Mouse (Mus musculus): ENCODE results near the gene Gm11060. TPM values are rescaled to one million over a fixed set of nuclear protein-coding genes. Genes with fewer than 3 reads are reported as not detected.

Gene Gm11060
- polyA plus RNA-seq, 1 experiment, result not detected

DNA sequence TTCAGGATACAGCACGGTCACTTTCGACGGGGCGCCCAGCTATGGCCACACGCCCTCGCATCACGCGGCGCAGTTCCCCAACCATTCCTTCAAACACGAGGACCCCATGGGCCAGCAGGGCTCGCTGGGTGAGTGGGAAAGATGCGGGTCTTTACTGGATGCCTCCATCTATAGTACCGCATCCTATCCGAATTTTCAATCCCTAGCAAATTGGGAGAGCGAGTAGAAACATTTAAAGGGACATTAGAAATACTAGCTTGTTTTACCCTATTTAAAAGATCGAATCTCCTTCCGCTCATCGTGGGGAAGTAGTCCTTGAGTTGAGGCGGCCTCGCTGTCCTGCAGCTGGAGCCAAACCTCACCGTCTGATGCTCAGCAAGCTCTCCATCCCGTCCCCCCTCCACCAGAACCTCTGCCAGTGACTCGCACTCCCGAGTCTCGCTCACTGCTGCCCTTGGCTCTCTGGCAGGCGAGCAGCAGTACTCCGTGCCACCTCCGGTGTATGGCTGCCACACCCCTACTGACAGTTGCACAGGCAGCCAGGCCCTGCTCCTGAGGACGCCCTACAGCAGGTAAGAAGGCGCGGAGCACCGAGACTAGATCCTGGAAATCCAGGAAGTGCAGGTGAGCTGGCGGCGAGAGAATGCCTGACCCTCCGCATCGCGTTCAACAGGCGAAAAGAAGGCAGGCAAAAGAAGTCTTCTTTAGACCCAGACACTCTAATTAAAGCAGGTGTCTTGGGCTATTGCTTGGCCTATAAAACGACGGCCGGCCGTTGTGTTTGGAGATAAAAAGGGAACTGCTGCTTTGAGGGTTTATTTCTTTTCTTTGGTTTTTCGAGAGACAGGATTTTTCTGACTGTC, 41.3 kb downstream of the Gm11060 start:
- TF ChIP-seq CTCF (IDR thresholded peaks at IDR 0.05; ENCODE audit: low read depth, low read length), result no peak
- TF ChIP-seq POLR2A (IDR thresholded peaks at IDR 0.05; ENCODE audit: borderline replicate concordance, low read depth, low read length), result no peak
- no peaks in the 10 kb centered on the region for H3K4me1 ChIP-seq (ENCODE audit: control insufficient read depth, insufficient read depth, low read length)
- no peak overlapping the region for H3K27ac ChIP-seq (ENCODE audit: insufficient read depth, low read depth, low read length)
- no peak overlapping the region for H3K4me3 ChIP-seq (ENCODE audit: insufficient read depth, low read length)

DNA sequence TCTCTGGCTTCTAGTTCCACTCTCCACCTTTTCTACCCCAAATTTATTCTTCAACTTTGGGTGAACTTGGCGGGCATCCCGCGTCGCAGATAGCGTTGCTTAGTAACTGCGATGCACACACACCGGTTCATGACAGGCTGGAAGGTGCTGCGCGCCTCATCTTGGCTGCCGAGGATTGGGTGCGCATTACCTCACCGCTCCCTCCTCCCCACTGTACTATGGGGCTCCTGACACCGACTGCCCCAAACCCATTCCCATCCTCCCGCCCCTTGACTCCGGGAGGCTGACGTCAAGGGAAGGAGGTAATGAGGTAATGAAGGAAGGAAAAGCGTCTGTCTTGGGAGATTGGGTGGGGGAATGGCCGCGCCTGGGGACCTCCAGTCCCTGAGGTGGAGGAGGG, 42.5 kb downstream of the Gm11060 start:
- Histone ChIP-seq H3K4me3 (ENCODE audit: insufficient read depth, low read length) (no peak overlapping the region), H3K27ac (ENCODE audit: insufficient read depth, low read depth, low read length) (no peak overlapping the region), H3K4me1 (ENCODE audit: control insufficient read depth, insufficient read depth, low read length) (no peaks in the 10 kb centered on the region)
- no peak for TF ChIP-seq CTCF (IDR thresholded peaks at IDR 0.05; ENCODE audit: low read depth, low read length)

DNA sequence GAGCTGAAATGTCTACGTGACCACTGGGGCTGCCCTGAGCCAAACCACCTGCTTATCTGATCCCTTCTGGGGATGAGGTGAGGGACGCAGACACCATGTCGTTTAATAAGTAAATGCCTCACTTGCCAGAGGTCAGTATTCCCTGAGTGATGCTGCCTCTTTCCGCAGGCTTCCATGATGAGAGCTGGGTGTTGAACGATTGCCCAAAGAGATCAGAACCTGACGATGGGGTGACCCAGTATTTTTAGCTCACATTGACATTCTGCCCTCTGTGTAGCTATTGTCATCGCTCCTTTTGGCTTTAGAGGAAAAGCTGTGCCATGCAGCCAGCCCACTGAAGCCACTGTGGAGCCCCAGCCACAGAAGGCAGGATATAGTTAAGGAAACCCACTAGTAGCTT, 47.7 kb downstream of the Gm11060 start:
- no peak for TF ChIP-seq CTCF (IDR thresholded peaks at IDR 0.05; ENCODE audit: low read depth, low read length)
- no peak for TF ChIP-seq POLR2A (IDR thresholded peaks at IDR 0.05; ENCODE audit: borderline replicate concordance, low read depth, low read length)
- no peak overlapping the region for H3K4me3 ChIP-seq (ENCODE audit: insufficient read depth, low read length)
- H3K27ac ChIP-seq (ENCODE audit: insufficient read depth, low read depth, low read length), result no peak overlapping the region
- no peaks in the 10 kb centered on the region for H3K4me1 ChIP-seq (ENCODE audit: control insufficient read depth, insufficient read depth, low read length)

DNA sequence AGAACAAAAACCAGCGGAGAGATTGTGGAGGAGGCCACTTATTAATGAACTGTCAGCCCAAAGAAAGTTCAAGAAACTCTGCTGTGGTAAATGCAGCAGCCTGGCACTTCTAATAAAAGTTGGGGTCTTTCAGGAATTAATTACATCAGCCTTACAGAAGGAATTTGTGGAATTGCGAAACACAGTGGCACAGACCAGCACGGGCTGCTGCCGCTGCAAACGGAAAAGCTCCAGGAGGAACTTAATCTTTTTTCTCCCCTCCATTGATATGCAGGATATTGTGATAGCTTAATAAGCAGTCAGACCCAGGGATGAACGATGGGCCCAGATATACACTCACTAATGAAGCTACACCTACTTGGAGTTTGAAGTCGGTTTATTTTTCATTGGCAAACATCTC, 49.6 kb downstream of the Gm11060 start:
- Histone ChIP-seq H3K4me3 (ENCODE audit: insufficient read depth, low read length) (no peak overlapping the region), H3K27ac (ENCODE audit: insufficient read depth, low read depth, low read length) (no peak overlapping the region), H3K4me1 (ENCODE audit: control insufficient read depth, insufficient read depth, low read length) (no peaks in the 10 kb centered on the region)
- no peak for TF ChIP-seq CTCF (IDR thresholded peaks at IDR 0.05; ENCODE audit: low read depth, low read length)
- no peak for TF ChIP-seq POLR2A (IDR thresholded peaks at IDR 0.05; ENCODE audit: borderline replicate concordance, low read depth, low read length)

Other genes starting within 250 kb of the Gm11060 start
- 0.47 and 0.84 TPM in 2 replicates for gene Prrg4, start 242.1 kb upstream of the Gm11060 start, polyA plus RNA-seq (2012; ENCODE audit: insufficient read depth, insufficient read length, missing spikeins)
- gene Ccdc73, start 224.2 kb upstream of the Gm11060 start, polyA plus RNA-seq (2012; ENCODE audit: insufficient read depth, insufficient read length, missing spikeins), result 6.3 and 16.9 TPM in 2 replicates
- gene Eif3m, start 74.9 kb upstream of the Gm11060 start, polyA plus RNA-seq (2012; ENCODE audit: insufficient read depth, insufficient read length, missing spikeins), result 158 and 169 TPM in 2 replicates
- not detected in 2 replicates for gene Wt1, start 34.5 kb downstream of the Gm11060 start, polyA plus RNA-seq (2012; ENCODE audit: insufficient read depth, insufficient read length, missing spikeins)
- gene Them7, start 132.3 kb downstream of the Gm11060 start, polyA plus RNA-seq (2012; ENCODE audit: insufficient read depth, insufficient read length, missing spikeins), result not detected in 2 replicates

Measured in bone marrow macrophage, adult 2 months (primary cell).